ENCODE assay signal across 8 mouse cellular contexts in the genomic region with DNA sequence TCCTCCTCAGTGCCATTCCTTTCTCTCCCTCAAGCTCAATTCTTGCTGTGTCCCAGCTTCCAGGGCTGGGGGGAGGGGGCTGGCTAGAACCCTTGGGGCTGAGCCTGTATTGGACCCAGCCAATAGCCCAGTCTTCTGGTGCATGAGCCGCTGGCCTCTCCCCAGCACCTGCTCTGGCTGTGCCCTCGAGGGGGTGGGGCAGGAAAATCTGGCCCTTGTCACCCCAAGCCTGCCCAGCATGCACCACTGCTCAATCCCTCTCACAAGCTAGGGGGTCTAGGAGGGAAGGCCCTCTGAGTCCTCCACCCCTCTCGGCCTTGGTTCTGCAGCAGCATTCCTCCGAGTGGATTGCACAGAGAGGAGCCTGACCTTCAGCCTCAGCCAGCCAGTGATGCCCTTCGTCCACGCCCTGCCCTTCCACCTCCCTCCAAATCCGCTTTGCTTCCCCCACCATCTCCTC. TPM values are rescaled to one million over a fixed set of nuclear protein-coding genes. Genes with fewer than 3 reads are reported as not detected.
DNase-seq lines count a peak whose midpoint lies in the region; ATAC-seq and TF ChIP-seq lines count a peak whose summit lies in the region.

No protein-coding gene starts in this region.

- H3K4me1 ChIP-seq in heart, postnatal 0 days (ENCODE audit: control insufficient read depth, insufficient read depth), result peaks cover 30% of the 10 kb centered on the region
- peaks cover 38% of the 10 kb centered on the region for H3K4me1 ChIP-seq in midbrain, embryonic 11.5 days (ENCODE audit: control insufficient read depth, insufficient read depth, low read length)

- TF ChIP-seq EP300 in heart, postnatal 0 days (IDR thresholded peaks at IDR 0.05; ENCODE audit: low read depth), result no peak

- DNase-seq in heart, adult 11 months, result peak; percentile 95
- no peak for DNase-seq in heart, postnatal 25 days (ENCODE audit: low spot score)
- DNase-seq in cerebellum, adult 9-11 months, result peak; percentile 78
- no peak for DNase-seq in heart, postnatal 0 days (ENCODE audit: low spot score)
- peak; percentile 87 for DNase-seq in midbrain, embryonic 11.5 days (ENCODE audit: low spot score, missing footprints)
- DNase-seq in thymus, postnatal 4 days, result no peak
- DNase-seq in left cerebral cortex, postnatal 36 days (ENCODE audit: low spot score in 2 of 2), result no peak
- DNase-seq in left cerebral cortex, postnatal 14 days (ENCODE audit: low spot score in 2 of 2), result no peak

- no peaks in the 10 kb centered on the region for H3K9me3 ChIP-seq in heart, postnatal 0 days (replicated peaks; ENCODE audit: control insufficient read depth, low read length)
- no peaks in the 10 kb centered on the region for H3K9me3 ChIP-seq in midbrain, embryonic 11.5 days (ENCODE audit: control insufficient read depth, low read length)

- intact Hi-C loops in heart, postnatal 25 days (cut with DNase I), result no loop called here
- intact Hi-C loops in left cerebral cortex, postnatal 36 days (cut with DNase I), result no loop called here
- intact Hi-C loops in left cerebral cortex, postnatal 14 days (cut with DNase I), result no loop called here

- TF ChIP-seq CTCF in heart, postnatal 0 days (IDR thresholded peaks at IDR 0.05; ENCODE audit: low read depth), result no peak

- ATAC-seq in heart, postnatal 0 days (ENCODE audit: insufficient read depth, low read depth), result peak; percentile 37
- 0 out of 2 replicates have a peak, but pooled peaks have one; percentile 17 for ATAC-seq in midbrain, embryonic 11.5 days (ENCODE audit: low FRiP score)

- peaks cover 29% of the 10 kb centered on the region for H3K36me3 ChIP-seq in heart, postnatal 0 days (replicated peaks; ENCODE audit: control insufficient read depth, insufficient read depth, low read length)
- no peaks in the 10 kb centered on the region for H3K36me3 ChIP-seq in midbrain, embryonic 11.5 days (ENCODE audit: control insufficient read depth, insufficient read depth, low read length)

- H3K4me3 ChIP-seq in heart, postnatal 0 days (ENCODE audit: low read depth, low read length), result no peak overlapping the region
- H3K4me3 ChIP-seq in midbrain, embryonic 11.5 days (ENCODE audit: low read depth, low read length), result peak overlapping the region; percentile 26; the same call in 1 of the 2 replicates

- peak overlapping the region; percentile 37 for H3K27ac ChIP-seq in heart, postnatal 0 days (ENCODE audit: low read depth)
- H3K27ac ChIP-seq in midbrain, embryonic 11.5 days (ENCODE audit: low read depth, low read length), result no peak overlapping the region

- H3K9ac ChIP-seq in heart, postnatal 0 days (replicated peaks; ENCODE audit: low read depth, low read length), result no peak overlapping the region; the same call in 1 of the 2 replicates
- H3K9ac ChIP-seq in midbrain, embryonic 11.5 days (ENCODE audit: low read length), result no peak overlapping the region

- WGBS in heart, postnatal 0 days, result 23% methylated on average over 7 of the region's 7 CpGs
- 8% methylated on average over 7 of the region's 7 CpGs for WGBS in midbrain, embryonic 11.5 days

- H3K27me3 ChIP-seq in heart, postnatal 0 days (ENCODE audit: control insufficient read depth, insufficient read depth, low read length), result peaks cover 25% of the 10 kb centered on the region
- H3K27me3 ChIP-seq in midbrain, embryonic 11.5 days (ENCODE audit: control insufficient read depth, insufficient read depth, low read length), result peaks cover 33% of the 10 kb centered on the region

- H3K4me2 ChIP-seq in heart, postnatal 0 days (ENCODE audit: low read depth, low read length), result no peak overlapping the region
- peak overlapping the region; percentile 42 for H3K4me2 ChIP-seq in midbrain, embryonic 11.5 days

RNA-seq across cellular contexts. Expression of a gene that starts 12.4 kb away (rescaled TPM):
- total RNA-seq in heart, postnatal 25 days (2021), result 100 to 1,000 TPM; 141 to 144 TPM
- 95.0 and 105 TPM in 2 replicates for total RNA-seq in heart, postnatal 0 days (2014; rRNA removed; ENCODE audit: low replicate concordance)
- polyA plus RNA-seq in heart, postnatal 0 days (2015; fragmentation: Nextera tagmentation; extraction: Ambion mirVana), result 26.8 and 30.2 TPM in 2 replicates
- polyA plus RNA-seq in midbrain, embryonic 11.5 days (2014; fragmentation: Nextera tagmentation; extraction: Ambion mirVana), result 13.4 and 15.2 TPM in 2 replicates
- 100 to 1,000 TPM; 173 to 212 TPM for total RNA-seq in left cerebral cortex, postnatal 36 days (2021)
- 100 to 1,000 TPM; 199 to 210 TPM for total RNA-seq in left cerebral cortex, postnatal 14 days (2021)

RNA-seq across cellular contexts. Expression of a gene that starts 27.4 kb away (rescaled TPM):
- total RNA-seq in heart, postnatal 25 days (2021), result 1,000 to 10,000 TPM; 1,261 to 1,294 TPM
- total RNA-seq in heart, postnatal 0 days (2014; rRNA removed; ENCODE audit: low replicate concordance), result 983 and 1,187 TPM in 2 replicates
- 601 and 639 TPM in 2 replicates for polyA plus RNA-seq in heart, postnatal 0 days (2015; fragmentation: Nextera tagmentation; extraction: Ambion mirVana)
- 0.52 and 0.68 TPM in 2 replicates for polyA plus RNA-seq in midbrain, embryonic 11.5 days (2014; fragmentation: Nextera tagmentation; extraction: Ambion mirVana)
- 1 to 10 TPM in 1 of 2 experiments, under 1 TPM in 1; 0.84 to 1.5 TPM for total RNA-seq in left cerebral cortex, postnatal 36 days (2021)
- total RNA-seq in left cerebral cortex, postnatal 14 days (2021), result 1 to 10 TPM; 1.5 to 2.6 TPM

RNA-seq across cellular contexts. Expression of a gene that starts 48.2 kb away (rescaled TPM):
- total RNA-seq in heart, postnatal 25 days (2021), result 10 to 100 TPM; 36.6 to 37.3 TPM
- 74.7 and 85.2 TPM in 2 replicates for total RNA-seq in heart, postnatal 0 days (2014; rRNA removed; ENCODE audit: low replicate concordance)
- polyA plus RNA-seq in heart, postnatal 0 days (2015; fragmentation: Nextera tagmentation; extraction: Ambion mirVana), result 47.4 and 55.9 TPM in 2 replicates
- polyA plus RNA-seq in midbrain, embryonic 11.5 days (2014; fragmentation: Nextera tagmentation; extraction: Ambion mirVana), result 56.1 and 56.4 TPM in 2 replicates
- total RNA-seq in left cerebral cortex, postnatal 36 days (2021), result 10 to 100 TPM; 50.0 to 59.0 TPM
- total RNA-seq in left cerebral cortex, postnatal 14 days (2021), result 10 to 100 TPM; 54.2 to 61.2 TPM

Comparison
In these comparisons a context has a peak if more than half of its experiments do, and no peak if none do; other contexts are left out.
1. DNase-seq: peak in heart, adult 11 months (single experiment), cerebellum, adult 9-11 months (single experiment) and midbrain, embryonic 11.5 days (single experiment); none in heart, postnatal 25 days (single experiment), heart, postnatal 0 days (single experiment), thymus, postnatal 4 days (single experiment), left cerebral cortex, postnatal 36 days (0 of 2) and left cerebral cortex, postnatal 14 days (0 of 2).
2. RNA of a gene that starts 27.4 kb away (total RNA-seq): 1,261 to 1,294 TPM in heart, postnatal 25 days and 983 to 1,187 TPM in heart, postnatal 0 days; 1.5 to 2.6 TPM in left cerebral cortex, postnatal 14 days and 0.84 to 1.5 TPM in left cerebral cortex, postnatal 36 days; every median in the first group is over 100 times any median in the second.